Mouse (Mus musculus) ovary, postnatal 36 days (tissue): ENCODE results near the gene Nans.

ENCODE experiments used
- DNase-seq: peaks from one replicate; pipeline ENCODE4 v3.0.0; 2022; ENCODE audit warnings: low spot score, mixed read lengths

Nans gene

DNA sequence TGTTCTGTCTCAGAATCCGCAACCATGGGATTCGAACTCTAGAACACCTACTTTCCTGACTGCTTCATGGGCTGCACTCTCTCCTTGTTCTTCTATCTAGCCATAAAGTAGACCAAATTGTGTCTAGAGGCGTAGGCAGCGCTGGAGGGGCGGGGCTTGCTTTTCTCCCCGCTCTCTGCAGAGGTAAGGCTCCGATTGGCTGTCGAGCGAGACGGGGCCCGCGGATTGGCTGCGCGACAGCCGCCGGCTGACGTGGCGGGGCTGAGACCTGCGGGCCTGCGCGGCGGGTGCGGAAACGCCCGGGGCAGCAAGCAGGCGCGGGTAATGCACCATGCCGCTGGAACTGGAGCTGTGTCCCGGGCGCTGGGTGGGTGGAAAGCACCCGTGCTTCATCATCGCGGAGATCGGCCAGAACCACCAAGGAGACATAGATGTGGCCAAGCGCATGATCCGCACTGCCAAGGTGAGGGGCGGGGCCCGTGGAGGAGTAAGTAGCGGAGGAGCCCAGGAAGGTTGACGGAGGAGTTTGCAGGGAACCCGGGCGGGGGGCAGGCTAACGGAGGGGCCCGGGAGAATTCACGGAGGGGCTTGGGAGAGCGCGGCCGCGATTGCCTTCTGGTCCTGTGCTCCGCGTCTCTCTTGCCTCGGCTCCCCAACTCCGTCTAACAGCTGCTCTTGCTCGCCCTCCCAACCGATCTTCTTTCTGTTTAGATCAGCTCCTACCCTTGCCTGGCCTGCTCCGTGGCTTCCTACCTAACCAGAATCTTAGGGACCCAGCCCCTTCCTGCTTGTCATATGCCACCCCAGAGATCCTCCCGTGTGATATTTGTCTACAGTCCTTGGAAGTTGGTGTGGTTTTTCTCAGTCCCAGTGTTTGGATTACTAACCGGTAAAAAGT is at the start of gene Nans:
TSS of gene Nans (plus strand) at position 221 of the 898 bp plus-strand sequence.
- DNase-seq, result peak; percentile 95

GRCm38 (mm10) chr4:46442501-46442900 is 46.5 kb upstream of the Nans start:
- no peak for DNase-seq

- DNase-seq, result no peak
Measured at GRCm38 (mm10) chr4:46445237-46445945, 43.7 kb upstream of the Nans start.

DNA sequence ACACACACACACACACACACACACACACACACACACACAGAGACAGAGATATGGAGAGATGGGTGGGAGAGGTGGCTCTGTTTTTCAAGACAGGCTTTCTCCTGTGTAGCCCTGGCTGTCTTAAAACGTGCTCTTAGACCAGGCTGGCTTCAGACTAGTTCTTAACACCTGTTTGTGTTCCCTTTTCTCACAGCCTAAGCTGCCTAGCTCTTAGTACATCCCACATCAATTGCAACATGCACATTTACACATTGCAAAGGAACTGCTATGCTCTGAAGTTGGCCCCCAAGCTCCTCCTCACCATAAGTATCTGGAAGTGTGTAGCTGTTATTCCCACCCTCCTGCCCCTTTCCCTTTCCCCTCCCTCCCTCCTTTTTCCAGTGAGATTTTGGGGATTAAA is 41.6 kb upstream of the Nans start:
- DNase-seq, result no peak

DNA sequence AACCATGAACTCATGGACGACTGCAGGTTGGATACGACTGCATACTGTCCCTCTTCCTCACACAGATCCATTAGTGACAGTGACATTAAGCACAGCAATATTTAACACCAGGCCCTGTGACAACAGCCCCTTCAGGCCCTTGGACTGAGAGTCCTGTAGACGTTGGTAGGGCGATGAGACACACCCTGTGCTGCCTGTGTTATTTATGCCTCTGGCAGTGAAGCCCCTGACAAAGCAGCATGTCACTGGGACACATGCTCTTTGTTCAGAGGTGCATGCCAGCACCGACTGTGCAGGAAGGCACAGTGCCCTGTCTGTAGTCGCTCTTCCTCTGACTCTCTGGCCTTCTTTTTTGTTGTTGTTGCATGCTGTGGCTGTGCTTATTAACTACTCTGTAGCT is 40.2 kb upstream of the Nans start:
- DNase-seq, result no peak

DNA sequence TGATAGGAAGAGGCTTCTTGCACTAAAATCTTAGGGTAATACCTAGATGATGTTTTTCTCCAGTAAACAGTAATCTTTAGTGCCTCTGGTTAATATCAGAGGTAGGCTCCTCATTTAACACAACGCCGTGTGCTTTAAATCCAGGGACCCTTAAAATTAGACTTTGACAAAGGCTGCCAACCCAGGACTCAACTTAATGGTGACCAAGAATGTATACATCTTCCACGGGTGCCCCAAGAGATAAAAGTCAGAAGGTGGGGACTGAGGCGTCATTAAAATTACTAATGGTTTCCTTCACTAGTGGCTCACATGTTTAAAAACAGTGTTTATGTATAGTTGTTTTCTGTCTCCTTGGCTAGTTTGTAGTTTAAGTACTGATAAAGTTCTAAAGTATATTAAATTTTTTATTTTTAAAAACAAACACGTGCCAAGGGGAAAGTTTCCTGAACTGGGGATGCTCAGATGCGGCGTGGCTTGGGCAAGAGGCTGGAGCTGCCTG is 39.0 kb upstream of the Nans start:
- DNase-seq, result no peak

DNA sequence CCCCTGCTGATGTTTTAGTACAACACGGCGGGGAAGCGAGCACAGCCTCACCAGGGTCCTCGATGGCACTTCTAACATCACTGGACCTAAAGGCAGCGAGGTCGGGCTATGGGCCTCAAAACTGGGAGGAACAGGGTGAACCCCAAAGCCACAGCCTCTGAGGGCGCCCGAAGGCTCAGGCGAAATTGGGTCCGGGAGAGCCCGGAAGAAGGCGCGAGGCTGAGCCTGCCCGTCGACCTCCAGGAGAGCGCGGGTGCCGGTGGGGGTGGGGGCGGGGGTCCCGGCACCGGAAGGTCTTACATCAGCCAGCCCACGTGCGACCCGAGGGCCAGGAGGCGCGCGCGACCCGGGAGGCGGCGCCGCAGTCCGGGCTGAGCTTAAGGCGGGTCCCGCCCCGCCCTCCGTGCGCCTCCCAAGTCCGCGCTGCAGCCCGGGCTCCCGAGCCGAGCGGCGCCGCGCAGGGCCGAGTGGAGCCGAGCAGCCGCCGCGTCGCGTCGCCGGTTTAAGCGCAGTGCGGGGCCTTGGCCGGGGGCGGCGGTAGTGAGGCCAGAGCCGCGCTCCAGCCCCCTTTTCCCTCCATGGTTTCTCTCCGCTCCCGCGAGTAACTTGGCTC is 38.4 kb upstream of the Nans start, which contains the start of gene Anp32b:
TSS of gene Anp32b (plus strand) at position 384 of the 613 bp plus-strand sequence.
- DNase-seq, result peak; percentile 95

DNA sequence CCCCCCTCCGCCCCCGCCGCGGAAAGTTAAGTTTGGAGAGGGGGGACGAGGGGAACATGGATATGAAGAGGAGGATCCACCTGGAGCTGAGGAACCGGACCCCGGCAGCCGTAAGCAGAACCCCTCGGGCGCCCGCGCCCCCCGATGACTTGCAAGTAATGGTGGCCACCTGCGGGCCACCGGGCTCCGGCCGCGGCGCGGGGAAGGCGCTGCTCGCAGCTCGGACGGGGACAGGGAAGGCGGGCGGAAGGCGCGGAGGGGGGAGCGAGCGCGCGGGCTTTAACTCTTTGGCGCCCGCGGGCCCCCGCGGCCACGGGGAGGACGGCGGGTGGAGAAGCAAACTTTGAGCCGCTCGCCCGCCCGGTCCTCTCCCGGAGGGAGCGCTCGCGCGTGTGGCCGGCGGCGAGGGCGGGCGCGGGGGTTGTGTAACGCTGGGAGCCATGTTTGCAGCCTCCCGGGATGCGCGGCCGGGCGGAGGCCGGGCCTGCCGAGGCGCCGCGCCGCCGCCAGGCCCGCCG is 37.7 kb upstream of the Nans start:
- peak; percentile 79 for DNase-seq

- peak; percentile 77 for DNase-seq
Measured at GRCm38 (mm10) chr4:46451758-46452480, 37.1 kb upstream of the Nans start.

- peak; percentile 65 for DNase-seq
Measured at GRCm38 (mm10) chr4:46452481-46452850, 36.6 kb upstream of the Nans start.

DNA sequence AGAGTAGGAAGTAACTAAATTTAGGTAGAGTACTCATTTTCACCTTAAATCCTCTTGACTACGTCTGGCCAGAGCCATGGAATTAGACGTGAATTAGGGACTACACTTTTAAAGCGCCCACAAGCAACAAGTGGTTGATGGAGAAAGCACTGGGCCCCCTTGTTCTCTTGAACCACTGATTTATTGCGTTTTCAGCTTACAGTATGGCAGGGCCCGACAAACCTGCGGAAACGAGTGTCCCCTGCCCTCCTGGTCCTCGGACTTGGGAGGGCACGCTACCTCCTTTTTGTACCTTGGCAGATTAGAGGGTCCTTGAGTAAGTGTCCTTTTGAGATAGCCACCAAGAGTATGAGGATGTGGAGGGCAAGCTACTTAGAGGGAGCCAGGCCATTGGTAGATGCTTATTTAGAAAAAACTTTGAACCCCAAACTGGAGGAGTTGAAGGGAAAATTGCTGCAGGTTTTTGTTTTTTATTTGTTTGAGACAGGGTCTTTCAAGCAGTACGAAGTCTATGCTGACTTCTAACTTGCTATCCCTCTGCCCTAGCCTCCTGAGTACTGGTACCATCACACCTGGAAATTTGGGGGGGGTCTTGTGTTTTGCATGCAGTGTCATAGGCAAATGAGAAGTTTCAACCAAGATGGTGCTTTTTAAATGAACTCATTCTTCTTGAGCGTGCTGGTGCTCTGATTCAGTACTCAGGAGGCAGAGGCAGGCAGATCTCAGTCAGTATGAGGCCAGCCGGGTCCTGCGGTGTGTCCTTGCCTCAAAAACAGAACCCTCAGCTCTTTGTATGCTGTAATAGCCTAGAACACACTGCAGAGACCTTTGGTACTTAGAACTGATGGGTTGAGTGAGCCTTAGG is 36.0 kb upstream of the Nans start:
- no peak for DNase-seq

GRCm38 (mm10) chr4:46454097-46454864 is 34.8 kb upstream of the Nans start:
- DNase-seq, result no peak

DNA sequence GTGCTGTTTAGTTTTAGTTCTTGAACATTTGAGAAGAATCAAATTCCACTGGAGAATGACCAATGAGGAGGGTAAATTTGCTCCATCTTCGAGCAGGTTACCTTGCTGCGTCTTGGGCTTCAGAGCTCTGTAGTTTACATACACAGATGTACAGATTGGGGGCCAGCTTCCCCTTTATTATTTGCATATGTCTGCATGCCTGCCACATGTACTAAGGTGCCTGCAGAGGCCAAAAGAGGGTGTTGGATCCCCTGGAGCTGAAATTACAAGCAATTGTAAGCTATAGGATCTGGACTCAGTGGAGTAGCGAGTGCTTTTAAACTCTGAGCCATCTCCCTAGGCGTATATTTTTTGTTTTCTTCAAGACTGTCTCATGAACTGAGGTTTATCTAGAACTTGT is 32.3 kb upstream of the Nans start:
- DNase-seq, result no peak

- no peak for DNase-seq
Measured at GRCm38 (mm10) chr4:46457186-46457585, 31.9 kb upstream of the Nans start.

- DNase-seq, result no peak
Measured at GRCm38 (mm10) chr4:46458411-46458810, 30.6 kb upstream of the Nans start.

- no peak for DNase-seq
Measured at GRCm38 (mm10) chr4:46463130-46463830, 25.8 kb upstream of the Nans start.

DNA sequence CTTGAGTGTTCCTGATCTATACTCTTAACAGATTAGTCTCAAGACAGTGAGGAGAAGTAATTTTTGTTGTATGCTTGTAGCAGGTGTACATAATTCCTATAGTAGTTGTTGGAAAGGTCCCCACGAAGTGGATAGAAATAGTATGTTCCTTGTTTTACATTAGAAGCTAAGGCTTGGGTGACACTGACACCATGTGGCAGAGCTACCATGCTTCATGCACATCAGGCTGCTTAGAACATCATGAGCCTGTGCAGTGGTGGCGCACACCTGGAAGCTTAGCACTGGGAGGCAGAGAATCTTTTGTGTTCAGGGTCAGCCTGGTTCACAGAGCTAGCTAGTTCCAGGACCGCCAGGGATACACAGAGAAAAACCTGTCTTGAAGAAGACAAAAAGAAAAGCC is 23.3 kb upstream of the Nans start:
- no peak for DNase-seq

- no peak for DNase-seq
Measured at GRCm38 (mm10) chr4:46475101-46475500, 13.9 kb upstream of the Nans start.

DNA sequence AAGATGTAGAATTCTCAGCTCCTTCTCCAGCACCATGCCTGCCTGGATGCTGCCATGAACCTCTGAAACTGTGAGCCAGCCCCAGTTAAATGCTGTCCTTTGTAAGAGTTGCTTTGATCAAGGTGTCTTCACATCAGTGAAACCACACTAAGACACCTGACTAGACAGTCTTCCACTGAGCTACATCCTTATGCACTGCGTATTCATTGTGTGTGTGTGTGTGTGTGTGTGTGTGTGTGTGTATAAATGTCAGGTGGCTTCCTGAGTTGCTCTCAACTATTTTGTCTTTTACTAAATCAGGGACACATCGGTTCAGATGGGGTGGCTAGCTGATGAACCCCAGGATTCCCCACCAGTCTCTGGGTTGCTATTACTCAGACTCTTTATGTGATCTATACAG is 10.0 kb upstream of the Nans start:
- no peak for DNase-seq
